Mouse (Mus musculus) embryonic facial prominence, embryonic 14.5 days (tissue): ENCODE measurements around the gene Car12. TPM values are rescaled to one million over a fixed set of nuclear protein-coding genes. Genes with fewer than 3 reads are reported as not detected.
"Not testable (repeated sequence)": the region's sequence is repeated elsewhere in the genome, so short reads cannot be mapped to it uniquely, and the experiment has no call there.

Experiments used
- ATAC-seq: fragments of 200-750 bp; cut with Nextera tagmentation; 2 replicates; pipeline ENCODE4 v1.8.0; 2017; ENCODE audit warnings: low read depth, moderate number of reproducible peaks, moderate TSS enrichment
- DNase-seq: peaks from one replicate; pipeline ENCODE4 v3.0.0-alpha.2; 2015; ENCODE audit warnings: low spot score
- H3K27ac ChIP-seq: fragments of 300-500 bp; sonication (generic); replicated peaks from 2 replicates; pipeline ENCODE4 v1.5.1; 2014; ENCODE audit warnings: low read depth, mild to moderate bottlenecking, low read length, moderate library complexity
- H3K27me3 ChIP-seq: fragments of 300-500 bp; sonication (generic); replicated peaks from 2 replicates; pipeline ENCODE4 v1.6.1; 2014; ENCODE audit warnings: low read length; ENCODE audit not compliant: control insufficient read depth, insufficient read depth
- H3K36me3 ChIP-seq: fragments of 300-500 bp; sonication (generic); 2 replicates; pipeline ENCODE4 v1.6.1; 2014; ENCODE audit warnings: low read length, mixed read lengths; ENCODE audit not compliant: control insufficient read depth, insufficient read depth
- H3K4me1 ChIP-seq: fragments of 300-500 bp; sonication (generic); 2 replicates; pipeline ENCODE4 v1.6.1; 2014; ENCODE audit warnings: antibody characterized with exemption, low read length; ENCODE audit not compliant: control insufficient read depth, insufficient read depth
- H3K4me2 ChIP-seq: fragments of 300-500 bp; sonication (generic); 2 replicates; pipeline ENCODE4 v1.6.1; 2014; ENCODE audit warnings: low read depth, mild to moderate bottlenecking, low read length, moderate library complexity, mixed read lengths
- H3K4me3 ChIP-seq: fragments of 300-500 bp; sonication (generic); 2 replicates; pipeline ENCODE4 v1.5.1; 2014; ENCODE audit warnings: low read depth, mild to moderate bottlenecking, low read length
- H3K9ac ChIP-seq: fragments of 300-500 bp; sonication (generic); 2 replicates; pipeline ENCODE4 v1.6.1; 2014; ENCODE audit warnings: low read depth, mild to moderate bottlenecking, low read length, moderate library complexity, mixed read lengths
- H3K9me3 ChIP-seq: fragments of 300-500 bp; sonication (generic); 2 replicates; pipeline ENCODE4 v1.6.1; 2016; ENCODE audit warnings: low read length; ENCODE audit not compliant: control insufficient read depth
- WGBS: fragments of 180-500 bp; shearing (Covaris S2); extraction: QIAGEN DNeasy Blood & Tissue Kit; methylation state at CpG from one replicate; pipeline ENCODE4 v1.1.7; 2014; 5-methylcytosine and 5-hydroxymethylcytosine counted together
- polyA plus RNA-seq: library from polyadenylated mRNA; unstranded; fragments of >200 nt; fragmentation: Nextera tagmentation; extraction: Ambion mirVana; gene quantifications from 2 replicates; pipeline ENCODE4 v1.2.1, GENCODE M21; 2014

Gene Car12
- polyA plus RNA-seq, 1 experiment from 2014 or later = 10.3 TPM

- H3K4me1 ChIP-seq = no peaks in the 10 kb centered on the region
- ATAC-seq = no peak
- H3K36me3 ChIP-seq = no peaks in the 10 kb centered on the region
- no peaks in the 10 kb centered on the region for H3K27me3 ChIP-seq
- no peak for DNase-seq
- H3K9ac ChIP-seq = no peak overlapping the region
- no peak overlapping the region for H3K27ac ChIP-seq
- WGBS = 83% methylated on average over 1 of the region's 1 CpGs
- no peaks in the 10 kb centered on the region for H3K9me3 ChIP-seq
- no peak overlapping the region for H3K4me2 ChIP-seq
- no peak overlapping the region for H3K4me3 ChIP-seq
These were observed 55.2 kb downstream of the Car12 start for GRCm38 (mm10) chr9:66768721-66769120.

GRCm38 (mm10) chr9:66769275-66769674, 55.8 kb downstream of the Car12 start:
- DNase-seq (no peak), ATAC-seq (no peak)
- Histone ChIP-seq H3K9ac (no peak overlapping the region), H3K27ac (no peak overlapping the region), H3K36me3 (no peaks in the 10 kb centered on the region), H3K4me1 (no peaks in the 10 kb centered on the region), H3K4me2 (no peak overlapping the region), H3K4me3 (no peak overlapping the region), H3K9me3 (no peaks in the 10 kb centered on the region), H3K27me3 (no peaks in the 10 kb centered on the region)
- 84% methylated on average over 3 of the region's 3 CpGs for WGBS

GRCm38 (mm10) chr9:66770701-66771100, 57.2 kb downstream of the Car12 start:
- no peak overlapping the region for H3K9ac ChIP-seq
- no peak overlapping the region for H3K4me2 ChIP-seq
- no peaks in the 10 kb centered on the region for H3K9me3 ChIP-seq
- no peak overlapping the region for H3K4me3 ChIP-seq
- DNase-seq (no peak), ATAC-seq (no peak)
- H3K36me3 ChIP-seq = no peaks in the 10 kb centered on the region
- H3K27me3 ChIP-seq = no peaks in the 10 kb centered on the region
- H3K27ac ChIP-seq = no peak overlapping the region
- H3K4me1 ChIP-seq = no peaks in the 10 kb centered on the region

- no CpG with 5 or more reads among the region's 3 CpGs for WGBS
- H3K4me1 ChIP-seq, H3K4me3 ChIP-seq, DNase-seq, H3K9me3 ChIP-seq, H3K27ac ChIP-seq, H3K36me3 ChIP-seq, H3K4me2 ChIP-seq, H3K27me3 ChIP-seq, ATAC-seq, H3K9ac ChIP-seq: not testable (repeated sequence)
These were observed 71.1 kb downstream of the Car12 start for GRCm38 (mm10) chr9:66784552-66784951.

- Histone ChIP-seq H3K4me3 (no peak overlapping the region), H3K9ac (no peak overlapping the region), H3K4me1 (no peaks in the 10 kb centered on the region), H3K27me3 (no peaks in the 10 kb centered on the region), H3K36me3 (no peaks in the 10 kb centered on the region), H3K4me2 (no peak overlapping the region), H3K9me3 (no peaks in the 10 kb centered on the region), H3K27ac (no peak overlapping the region)
- ATAC-seq (no peak), DNase-seq (peak; percentile 84)
- WGBS = 7% methylated on average over 2 of the region's 2 CpGs
These were observed 74.3 kb downstream of the Car12 start for GRCm38 (mm10) chr9:66787821-66788220.

- no peaks in the 10 kb centered on the region for H3K9me3 ChIP-seq
- peak overlapping the region; percentile 66 for H3K4me3 ChIP-seq
- no peaks in the 10 kb centered on the region for H3K27me3 ChIP-seq
- peak; percentile 19 for ATAC-seq
- 2% methylated on average over 39 of the region's 43 CpGs for WGBS
- peaks cover 7% of the 10 kb centered on the region for H3K4me1 ChIP-seq
- H3K27ac ChIP-seq = peak overlapping the region; percentile 78
- peak overlapping the region; percentile 82 for H3K4me2 ChIP-seq
- DNase-seq = peak; percentile 9
- no peaks in the 10 kb centered on the region for H3K36me3 ChIP-seq
- H3K9ac ChIP-seq = peak overlapping the region; percentile 77
These were observed 81.4 kb downstream of the Car12 start for GRCm38 (mm10) chr9:66794629-66795463.

- Histone ChIP-seq H3K27ac (peak within 1 kb of the TSS; percentile 78), H3K9me3 (no peaks in the 10 kb centered on the region), H3K9ac (peak within 1 kb of the TSS; percentile 77), H3K4me2 (peak within 1 kb of the TSS; percentile 82), H3K4me1 (peaks cover 7% of the 10 kb centered on the region), H3K36me3 (no peaks in the 10 kb centered on the region), H3K27me3 (no peaks in the 10 kb centered on the region), H3K4me3 (peak within 1 kb of the TSS; percentile 66)
- DNase-seq (peak; percentile 99), ATAC-seq (peak; percentile 98)
- under 1% methylated on average over 27 of the region's 42 CpGs for WGBS
These were observed 82.2 kb downstream of the Car12 start, which contains the start of gene Aph1b for GRCm38 (mm10) chr9:66795464-66796324. Gene Aph1b (minus strand): TSS chr9:66795490.

GRCm38 (mm10) chr9:66796739-66797138, 83.3 kb downstream of the Car12 start, which contains the start of gene Gm10647:
Gene Gm10647 (plus strand): TSS chr9:66797039.
- ATAC-seq (no peak), DNase-seq (no peak)
- Histone ChIP-seq H3K27ac (peak within 1 kb of the TSS; percentile 78; the same call in 1 of the 2 replicates), H3K27me3 (no peaks in the 10 kb centered on the region), H3K36me3 (no peaks in the 10 kb centered on the region), H3K9me3 (no peaks in the 10 kb centered on the region), H3K4me1 (peaks cover 7% of the 10 kb centered on the region), H3K4me2 (peak within 1 kb of the TSS; percentile 82), H3K9ac (peak within 1 kb of the TSS; percentile 77), H3K4me3 (peak within 1 kb of the TSS; percentile 66)
- WGBS = 65% methylated on average over 5 of the region's 5 CpGs
